Mouse (Mus musculus): ENCODE results near the gene Gm10715. TPM values are rescaled to one million over a fixed set of nuclear protein-coding genes. Genes with fewer than 3 reads are reported as not detected.
"Not testable (repeated sequence)": the region's sequence is repeated elsewhere in the genome, so short reads cannot be mapped to it uniquely, and the experiment has no call there.

Gene Gm10715
- not detected in 2 replicates for polyA plus RNA-seq (2014; fragmentation: Nextera tagmentation; extraction: Ambion mirVana)

DNA sequence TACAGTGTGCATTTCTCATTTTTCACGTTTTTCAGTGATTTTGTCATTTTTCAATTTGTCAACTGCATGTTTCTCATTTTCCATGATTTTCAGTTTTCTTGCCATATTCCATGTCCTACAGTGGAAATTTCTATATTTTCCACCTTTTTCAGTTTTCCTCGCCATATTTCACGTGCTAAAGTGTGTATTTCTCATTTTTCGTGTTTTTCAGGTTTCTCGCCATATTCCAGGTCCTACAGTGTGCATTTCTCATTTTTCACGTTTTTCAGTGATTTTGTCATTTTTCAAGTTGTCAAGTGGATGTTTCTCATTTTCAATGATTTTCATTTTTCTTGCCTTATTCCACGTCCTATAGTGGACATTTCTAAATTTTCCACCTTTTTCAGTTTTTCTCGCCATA is at the start of gene Gm10715:
Gene Gm10715 (plus strand): TSS at position 301 of the 400 bp plus-strand sequence.
- not testable (repeated sequence) for H3K27ac ChIP-seq (ENCODE audit: low read depth, low read length); H3K36me3 ChIP-seq (ENCODE audit: control insufficient read depth, insufficient read depth, low read length); H3K9ac ChIP-seq (ENCODE audit: low read length); H3K4me3 ChIP-seq (ENCODE audit: low read depth, low read length); H3K4me1 ChIP-seq (ENCODE audit: control insufficient read depth, insufficient read depth, low read length); H3K4me2 ChIP-seq (ENCODE audit: low read depth); DNase-seq (ENCODE audit: low spot score); ATAC-seq (ENCODE audit: insufficient read depth, low FRiP score, low TSS enrichment); H3K27me3 ChIP-seq (ENCODE audit: control insufficient read depth, insufficient read depth, low read length); H3K9me3 ChIP-seq (ENCODE audit: control insufficient read depth, low read length)
- WGBS, result 83% methylated on average over 6 of the region's 8 CpGs

DNA sequence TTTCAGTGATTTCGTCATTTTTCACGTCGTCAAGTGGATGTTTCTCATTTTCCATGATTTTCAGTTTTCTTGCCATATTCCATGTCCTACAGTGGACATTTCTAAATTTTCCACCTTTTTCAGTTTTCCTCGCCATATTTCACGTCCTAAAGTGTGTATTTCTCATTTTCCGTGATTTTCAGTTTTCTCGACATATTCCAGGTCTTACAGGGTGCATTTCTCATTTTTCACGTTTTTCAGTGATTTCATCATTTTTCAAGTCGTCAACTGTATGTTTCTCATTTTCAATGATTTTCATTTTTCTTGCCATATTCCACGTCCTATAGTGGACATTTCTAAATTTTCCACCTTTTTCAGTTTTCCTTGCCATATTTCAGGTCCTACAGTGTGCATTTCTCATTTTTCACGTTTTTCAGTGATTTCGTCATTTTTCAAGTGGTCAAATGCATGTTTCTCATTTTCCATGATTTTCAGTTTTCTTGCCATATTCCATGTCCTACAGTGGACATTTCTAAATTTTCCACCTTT is 36.2 kb upstream of the Gm10715 start, which contains the start of gene Gm10722:
Gene Gm10722 (plus strand): TSS at position 478 of the 528 bp plus-strand sequence.
- not testable (repeated sequence) for ATAC-seq (ENCODE audit: insufficient read depth, low FRiP score, low TSS enrichment); H3K27ac ChIP-seq (ENCODE audit: low read depth, low read length); DNase-seq (ENCODE audit: low spot score); H3K4me3 ChIP-seq (ENCODE audit: low read depth, low read length); H3K27me3 ChIP-seq (ENCODE audit: control insufficient read depth, insufficient read depth, low read length); H3K9me3 ChIP-seq (ENCODE audit: control insufficient read depth, low read length); H3K9ac ChIP-seq (ENCODE audit: low read length); H3K4me2 ChIP-seq (ENCODE audit: low read depth); H3K4me1 ChIP-seq (ENCODE audit: control insufficient read depth, insufficient read depth, low read length); H3K36me3 ChIP-seq (ENCODE audit: control insufficient read depth, insufficient read depth, low read length)
- 69% methylated on average over 12 of the region's 12 CpGs for WGBS

DNA sequence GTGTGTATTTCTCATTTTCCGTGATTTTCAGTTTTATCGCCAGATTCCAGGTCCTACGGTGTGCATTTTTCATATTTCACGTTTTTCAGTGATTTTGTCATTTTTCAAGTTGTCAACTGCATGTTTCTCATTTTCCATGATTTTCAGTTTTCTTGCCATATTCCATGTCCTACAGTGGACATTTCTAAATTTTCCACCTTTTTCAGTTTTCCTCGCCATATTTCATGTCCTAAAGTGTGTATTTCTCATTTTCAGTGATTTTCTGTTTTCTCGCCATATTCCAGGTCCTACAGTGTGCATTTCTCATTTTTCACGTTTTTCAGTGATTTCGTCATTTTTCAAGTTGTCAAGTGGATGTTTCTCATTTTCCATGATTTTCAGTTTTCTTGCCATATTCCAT is 35.7 kb upstream of the Gm10715 start:
- H3K4me2 ChIP-seq (ENCODE audit: low read depth); H3K4me3 ChIP-seq (ENCODE audit: low read depth, low read length): not testable (repeated sequence)

DNA sequence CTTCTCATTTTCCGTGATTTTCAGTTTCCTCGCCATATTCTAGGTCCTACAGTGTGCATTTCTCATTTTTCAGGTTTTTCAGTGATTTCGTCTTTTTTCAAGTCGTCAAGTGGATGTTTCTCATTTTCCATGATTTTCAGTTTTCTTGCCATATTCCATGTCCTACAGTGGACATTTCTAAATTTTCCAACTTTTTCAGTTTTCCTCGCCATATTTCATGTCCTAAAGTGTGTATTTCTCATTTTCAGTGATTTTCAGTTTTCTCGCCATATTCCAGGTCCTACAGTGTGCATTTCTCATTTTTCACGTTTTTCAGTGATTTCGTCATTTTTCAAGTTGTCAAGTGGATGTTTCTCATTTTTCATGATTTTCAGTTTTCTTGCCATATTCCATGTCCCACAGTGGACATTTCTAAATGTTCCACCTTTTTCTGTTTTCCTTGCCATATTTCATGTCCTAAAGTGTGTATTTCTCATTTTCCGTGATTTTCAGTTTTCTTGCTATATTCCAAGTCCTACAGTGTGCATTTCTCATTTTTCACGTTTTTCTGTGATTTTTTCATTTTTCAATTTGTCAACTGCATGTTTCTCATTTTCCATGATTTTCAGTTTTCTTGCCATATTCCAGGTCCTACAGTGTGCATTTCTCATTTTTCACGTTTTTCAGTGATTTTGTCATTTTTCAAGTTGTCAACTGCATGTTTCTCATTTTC is 34.6 kb upstream of the Gm10715 start:
- WGBS, result 55% methylated on average over 8 of the region's 11 CpGs
- not testable (repeated sequence) for H3K36me3 ChIP-seq (ENCODE audit: control insufficient read depth, insufficient read depth, low read length); H3K9me3 ChIP-seq (ENCODE audit: control insufficient read depth, low read length); H3K27me3 ChIP-seq (ENCODE audit: control insufficient read depth, insufficient read depth, low read length); H3K27ac ChIP-seq (ENCODE audit: low read depth, low read length); H3K4me3 ChIP-seq (ENCODE audit: low read depth, low read length); H3K4me2 ChIP-seq (ENCODE audit: low read depth); DNase-seq (ENCODE audit: low spot score); H3K4me1 ChIP-seq (ENCODE audit: control insufficient read depth, insufficient read depth, low read length); H3K9ac ChIP-seq (ENCODE audit: low read length)
- ATAC-seq (ENCODE audit: insufficient read depth, low FRiP score, low TSS enrichment), result peak; percentile 86

More for the DNA sequence above, 35.7 kb upstream of the Gm10715 start:
- H3K4me1 ChIP-seq (ENCODE audit: control insufficient read depth, insufficient read depth, low read length); DNase-seq (ENCODE audit: low spot score); H3K9ac ChIP-seq (ENCODE audit: low read length); ATAC-seq (ENCODE audit: insufficient read depth, low FRiP score, low TSS enrichment); H3K27ac ChIP-seq (ENCODE audit: low read depth, low read length); H3K36me3 ChIP-seq (ENCODE audit: control insufficient read depth, insufficient read depth, low read length); H3K9me3 ChIP-seq (ENCODE audit: control insufficient read depth, low read length); H3K27me3 ChIP-seq (ENCODE audit: control insufficient read depth, insufficient read depth, low read length): not testable (repeated sequence)
- WGBS, result 66% methylated on average over 8 of the region's 8 CpGs

DNA sequence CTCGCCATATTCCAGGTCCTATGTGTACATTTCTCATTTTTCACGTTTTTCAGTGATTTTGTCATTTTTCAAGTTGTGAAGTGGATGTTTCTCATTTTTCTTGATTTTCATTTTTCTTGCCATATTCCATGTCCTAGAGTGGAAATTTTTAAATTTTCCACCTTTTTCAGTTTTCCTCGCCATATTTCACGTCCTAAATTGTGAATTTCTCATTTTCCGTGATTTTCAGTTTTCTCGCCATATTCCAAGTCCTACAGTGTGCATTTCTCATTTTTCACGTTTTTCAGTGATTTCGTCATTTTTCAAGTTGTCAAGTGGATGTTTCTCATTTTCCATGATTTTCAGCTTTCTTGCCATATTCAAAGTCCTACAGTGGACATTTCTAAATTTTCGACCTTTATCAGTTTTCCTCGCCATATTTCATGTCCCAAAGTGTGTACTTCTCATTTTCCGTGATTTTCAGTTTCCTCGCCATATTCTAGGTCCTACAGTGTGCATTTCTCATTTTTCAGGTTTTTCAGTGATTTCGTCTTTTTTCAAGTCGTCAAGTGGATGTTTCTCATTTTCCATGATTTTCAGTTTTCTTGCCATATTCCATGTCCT is 33.8 kb upstream of the Gm10715 start, which contains the start of gene Gm11168:
Gene Gm11168 (plus strand): TSS at position 553 of the 603 bp plus-strand sequence.
- not testable (repeated sequence) for H3K4me2 ChIP-seq (ENCODE audit: low read depth); H3K9me3 ChIP-seq (ENCODE audit: control insufficient read depth, low read length); H3K36me3 ChIP-seq (ENCODE audit: control insufficient read depth, insufficient read depth, low read length); H3K4me3 ChIP-seq (ENCODE audit: low read depth, low read length); DNase-seq (ENCODE audit: low spot score); H3K9ac ChIP-seq (ENCODE audit: low read length); ATAC-seq (ENCODE audit: insufficient read depth, low FRiP score, low TSS enrichment); H3K4me1 ChIP-seq (ENCODE audit: control insufficient read depth, insufficient read depth, low read length); H3K27me3 ChIP-seq (ENCODE audit: control insufficient read depth, insufficient read depth, low read length); H3K27ac ChIP-seq (ENCODE audit: low read depth, low read length)
- WGBS, result 76% methylated on average over 6 of the region's 14 CpGs

DNA sequence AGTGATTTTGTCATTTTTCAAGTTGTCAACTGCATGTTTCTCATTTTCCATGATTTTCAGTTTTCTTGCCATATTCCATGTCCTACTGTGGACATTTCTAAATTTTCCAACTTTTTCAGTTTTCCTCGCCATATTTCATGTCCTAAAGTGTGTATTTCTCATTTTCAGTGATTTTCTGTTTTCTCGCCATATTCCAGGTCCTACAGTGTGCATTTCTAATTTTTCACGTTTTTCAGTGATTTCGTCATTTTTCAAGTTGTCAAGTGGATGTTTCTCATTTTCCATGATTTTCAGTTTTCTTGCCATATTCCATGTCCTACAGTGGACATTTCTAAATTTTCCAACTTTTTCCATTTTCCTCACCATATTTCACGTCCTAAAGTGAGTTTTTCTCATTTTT is 30.5 kb upstream of the Gm10715 start:
- H3K36me3 ChIP-seq (ENCODE audit: control insufficient read depth, insufficient read depth, low read length); DNase-seq (ENCODE audit: low spot score); H3K27ac ChIP-seq (ENCODE audit: low read depth, low read length); H3K4me1 ChIP-seq (ENCODE audit: control insufficient read depth, insufficient read depth, low read length); H3K9me3 ChIP-seq (ENCODE audit: control insufficient read depth, low read length); H3K27me3 ChIP-seq (ENCODE audit: control insufficient read depth, insufficient read depth, low read length); ATAC-seq (ENCODE audit: insufficient read depth, low FRiP score, low TSS enrichment); H3K4me3 ChIP-seq (ENCODE audit: low read depth, low read length); H3K9ac ChIP-seq (ENCODE audit: low read length); H3K4me2 ChIP-seq (ENCODE audit: low read depth): not testable (repeated sequence)
- WGBS, result 83% methylated on average over 1 of the region's 5 CpGs

DNA sequence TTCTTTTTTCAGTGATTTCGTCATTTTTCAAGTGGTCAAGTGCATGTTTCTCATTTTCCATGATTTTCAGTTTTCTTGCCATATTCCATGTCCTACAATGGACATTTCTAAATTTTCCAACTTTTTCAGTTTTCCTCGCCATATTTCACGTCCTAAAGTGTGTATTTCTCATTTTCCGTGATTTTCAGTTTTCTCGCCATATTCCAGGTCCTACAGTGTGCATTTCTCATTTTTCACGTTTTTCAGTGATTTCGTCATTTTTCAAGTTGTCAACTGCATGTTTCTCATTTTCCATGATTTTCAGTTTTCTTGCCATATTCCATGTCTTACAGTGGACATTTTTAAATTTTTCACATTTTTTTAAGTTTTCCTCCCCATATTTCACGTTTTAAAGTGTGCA is 30.0 kb upstream of the Gm10715 start:
- not testable (repeated sequence) for H3K36me3 ChIP-seq (ENCODE audit: control insufficient read depth, insufficient read depth, low read length); H3K4me3 ChIP-seq (ENCODE audit: low read depth, low read length); H3K9me3 ChIP-seq (ENCODE audit: control insufficient read depth, low read length); H3K27ac ChIP-seq (ENCODE audit: low read depth, low read length); H3K4me2 ChIP-seq (ENCODE audit: low read depth); H3K27me3 ChIP-seq (ENCODE audit: control insufficient read depth, insufficient read depth, low read length); H3K4me1 ChIP-seq (ENCODE audit: control insufficient read depth, insufficient read depth, low read length); DNase-seq (ENCODE audit: low spot score); H3K9ac ChIP-seq (ENCODE audit: low read length)
- peak; percentile 62 for ATAC-seq (ENCODE audit: insufficient read depth, low FRiP score, low TSS enrichment)
- 65% methylated on average over 7 of the region's 8 CpGs for WGBS

DNA sequence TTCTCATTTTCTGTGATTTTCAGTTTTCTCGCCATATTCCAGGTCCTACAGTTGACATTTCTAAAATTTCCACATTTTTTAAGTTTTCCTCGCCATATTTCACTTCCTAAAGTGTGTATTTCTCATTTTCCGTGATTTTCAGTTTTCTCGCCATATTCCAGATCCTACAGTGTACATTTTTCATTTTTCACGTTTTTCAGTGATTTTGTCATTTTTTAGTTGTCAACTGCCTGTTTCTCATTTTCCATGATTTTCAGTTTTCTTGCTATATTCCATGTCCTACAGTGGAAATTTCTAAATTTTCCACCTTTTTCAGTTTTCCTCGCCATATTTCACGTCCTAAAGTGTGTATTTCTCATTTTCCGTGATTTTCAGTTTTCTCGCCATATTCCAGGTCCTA is 29.4 kb upstream of the Gm10715 start:
- H3K27ac ChIP-seq (ENCODE audit: low read depth, low read length); H3K9ac ChIP-seq (ENCODE audit: low read length); H3K4me2 ChIP-seq (ENCODE audit: low read depth); H3K4me1 ChIP-seq (ENCODE audit: control insufficient read depth, insufficient read depth, low read length); H3K36me3 ChIP-seq (ENCODE audit: control insufficient read depth, insufficient read depth, low read length); H3K9me3 ChIP-seq (ENCODE audit: control insufficient read depth, low read length); H3K27me3 ChIP-seq (ENCODE audit: control insufficient read depth, insufficient read depth, low read length); H3K4me3 ChIP-seq (ENCODE audit: low read depth, low read length): not testable (repeated sequence)
- ATAC-seq (ENCODE audit: insufficient read depth, low FRiP score, low TSS enrichment) (peak; percentile 14; the same call in 1 of the 2 replicates), DNase-seq (ENCODE audit: low spot score) (peak; percentile 8)
- 79% methylated on average over 6 of the region's 9 CpGs for WGBS

DNA sequence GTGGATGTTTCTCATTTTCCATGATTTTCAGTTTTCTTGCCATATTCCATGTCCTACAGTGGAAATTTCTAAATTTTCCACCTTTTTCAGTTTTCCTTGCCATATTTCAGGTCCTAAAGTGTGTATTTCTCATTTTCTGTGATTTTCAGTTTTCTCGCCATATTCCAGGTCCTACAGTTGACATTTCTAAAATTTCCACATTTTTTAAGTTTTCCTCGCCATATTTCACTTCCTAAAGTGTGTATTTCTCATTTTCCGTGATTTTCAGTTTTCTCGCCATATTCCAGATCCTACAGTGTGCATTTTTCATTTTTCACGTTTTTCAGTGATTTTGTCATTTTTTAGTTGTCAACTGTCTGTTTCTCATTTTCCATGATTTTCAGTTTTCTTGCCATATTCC is 27.3 kb upstream of the Gm10715 start:
- WGBS, result no CpG with 5 or more reads among the region's 5 CpGs
- H3K27me3 ChIP-seq (ENCODE audit: control insufficient read depth, insufficient read depth, low read length); H3K27ac ChIP-seq (ENCODE audit: low read depth, low read length); H3K4me3 ChIP-seq (ENCODE audit: low read depth, low read length); H3K9me3 ChIP-seq (ENCODE audit: control insufficient read depth, low read length); H3K4me1 ChIP-seq (ENCODE audit: control insufficient read depth, insufficient read depth, low read length); ATAC-seq (ENCODE audit: insufficient read depth, low FRiP score, low TSS enrichment); H3K36me3 ChIP-seq (ENCODE audit: control insufficient read depth, insufficient read depth, low read length); H3K4me2 ChIP-seq (ENCODE audit: low read depth); H3K9ac ChIP-seq (ENCODE audit: low read length); DNase-seq (ENCODE audit: low spot score): not testable (repeated sequence)

All from neural tube, embryonic 11.5 days (tissue).